Mouse (Mus musculus) hindbrain, embryonic 16.5 days (tissue): Measurements from ENCODE around the gene Sec24d. TPM values are rescaled to one million over a fixed set of nuclear protein-coding genes. Genes with fewer than 3 reads are reported as not detected.
"Not testable (repeated sequence)": the region's sequence is repeated elsewhere in the genome, so short reads cannot be mapped to it uniquely, and the experiment has no call there.

Experiments used
- ATAC-seq: fragments of 200-750 bp; cut with Nextera tagmentation; 2 replicates; pipeline ENCODE4 v1.8.0; 2017; ENCODE audit warnings: moderate TSS enrichment, moderate library complexity
- H3K27ac ChIP-seq: fragments of 300-500 bp; sonication (generic); 2 replicates; pipeline ENCODE4 v1.5.1; 2014; ENCODE audit warnings: low read depth, mild to moderate bottlenecking, control low read depth, low read length, moderate library complexity
- H3K27me3 ChIP-seq: fragments of 300-500 bp; sonication (generic); replicated peaks from 2 replicates; pipeline ENCODE4 v1.6.1; 2014; ENCODE audit warnings: low read length; ENCODE audit not compliant: control insufficient read depth, insufficient read depth
- H3K36me3 ChIP-seq: fragments of 300-500 bp; sonication (generic); 2 replicates; pipeline ENCODE4 v1.6.1; 2014; ENCODE audit warnings: mild to moderate bottlenecking, low read length, moderate library complexity, mixed read lengths; ENCODE audit not compliant: control insufficient read depth, insufficient read depth
- H3K4me1 ChIP-seq: fragments of 300-500 bp; sonication (generic); 2 replicates; pipeline ENCODE4 v1.6.1; 2014; ENCODE audit warnings: low read depth, low read length; ENCODE audit not compliant: control insufficient read depth, insufficient read depth
- H3K4me2 ChIP-seq: fragments of 300-500 bp; sonication (generic); 2 replicates; pipeline ENCODE4 v1.6.1; 2014; ENCODE audit warnings: mild to moderate bottlenecking, low read length, control low read depth, moderate library complexity
- H3K4me3 ChIP-seq: fragments of 300-500 bp; sonication (generic); 2 replicates; pipeline ENCODE4 v1.5.1; 2014; ENCODE audit warnings: mild to moderate bottlenecking, low read length, control low read depth, moderate library complexity
- H3K9ac ChIP-seq: fragments of 300-500 bp; sonication (generic); 2 replicates; pipeline ENCODE4 v1.6.1; 2014; ENCODE audit warnings: low read depth, mild to moderate bottlenecking, control low read depth, low read length, moderate library complexity
- H3K9me3 ChIP-seq: fragments of 300-500 bp; sonication (generic); 2 replicates; pipeline ENCODE4 v1.6.1; 2014; ENCODE audit warnings: mild to moderate bottlenecking, low read length, moderate library complexity; ENCODE audit not compliant: control insufficient read depth
- WGBS: fragments of 180-500 bp; shearing (Covaris S2); extraction: QIAGEN DNeasy Blood & Tissue Kit; methylation state at CpG from one replicate; pipeline ENCODE4 v1.1.7; 2014; 5-methylcytosine and 5-hydroxymethylcytosine counted together
- polyA plus RNA-seq: library from polyadenylated mRNA; unstranded; fragments of >200 nt; fragmentation: Nextera tagmentation; extraction: Ambion mirVana; gene quantifications from 2 replicates; pipeline ENCODE4 v1.2.1, GENCODE M21; 2015

The Sec24d gene
- polyA plus RNA-seq, 1 experiment from 2014 or later = 16.3 TPM

- not testable (repeated sequence) for H3K9ac ChIP-seq, H3K27me3 ChIP-seq, H3K9me3 ChIP-seq, H3K4me2 ChIP-seq, H3K4me1 ChIP-seq, H3K27ac ChIP-seq, ATAC-seq, H3K4me3 ChIP-seq
- H3K36me3 ChIP-seq = peaks cover 14% of the 10 kb centered on the region
- 95% methylated on average over 2 of the region's 2 CpGs for WGBS
These were observed 99.6 kb downstream of the Sec24d start for GRCm38 (mm10) chr3:123366820-123367219.

GRCm38 (mm10) chr3:123369161-123369560, 101.9 kb downstream of the Sec24d start:
- Histone ChIP-seq H3K27ac (no peak overlapping the region), H3K4me1 (no peaks in the 10 kb centered on the region), H3K4me3 (no peak overlapping the region), H3K36me3 (peaks cover 14% of the 10 kb centered on the region), H3K9ac (no peak overlapping the region), H3K9me3 (no peaks in the 10 kb centered on the region), H3K4me2 (no peak overlapping the region), H3K27me3 (no peaks in the 10 kb centered on the region)
- WGBS = 91% methylated on average over 12 of the region's 12 CpGs
- ATAC-seq = no peak

GRCm38 (mm10) chr3:123370927-123371326, 103.7 kb downstream of the Sec24d start:
- Histone ChIP-seq H3K4me3 (no peak overlapping the region), H3K9me3 (no peaks in the 10 kb centered on the region), H3K9ac (no peak overlapping the region), H3K4me1 (no peaks in the 10 kb centered on the region), H3K27me3 (no peaks in the 10 kb centered on the region), H3K4me2 (no peak overlapping the region), H3K36me3 (peaks cover 15% of the 10 kb centered on the region), H3K27ac (no peak overlapping the region)
- no peak for ATAC-seq
- WGBS = 96% methylated on average over 5 of the region's 5 CpGs

GRCm38 (mm10) chr3:123371766-123372535, 104.7 kb downstream of the Sec24d start:
- Histone ChIP-seq H3K4me3 (no peak overlapping the region), H3K36me3 (peaks cover 13% of the 10 kb centered on the region), H3K4me2 (no peak overlapping the region), H3K9me3 (no peaks in the 10 kb centered on the region), H3K27ac (no peak overlapping the region), H3K27me3 (no peaks in the 10 kb centered on the region), H3K4me1 (no peaks in the 10 kb centered on the region), H3K9ac (no peak overlapping the region)
- peak; percentile 81 for ATAC-seq
- WGBS = 33% methylated on average over 11 of the region's 11 CpGs

- 95% methylated on average over 3 of the region's 3 CpGs for WGBS
- no peaks in the 10 kb centered on the region for H3K27me3 ChIP-seq
- H3K4me3 ChIP-seq = no peak overlapping the region
- H3K36me3 ChIP-seq = peaks cover 9% of the 10 kb centered on the region
- H3K4me1 ChIP-seq = no peaks in the 10 kb centered on the region
- no peak overlapping the region for H3K4me2 ChIP-seq
- H3K9ac ChIP-seq = no peak overlapping the region
- ATAC-seq = no peak
- H3K9me3 ChIP-seq = no peaks in the 10 kb centered on the region
- H3K27ac ChIP-seq = no peak overlapping the region
These were observed 109.3 kb downstream of the Sec24d start for GRCm38 (mm10) chr3:123376562-123376961.

GRCm38 (mm10) chr3:123384435-123384834, 117.2 kb downstream of the Sec24d start:
- ATAC-seq = no peak
- peak overlapping the region; percentile 83 for H3K4me2 ChIP-seq
- H3K36me3 ChIP-seq = 0 out of 2 replicates have a peak, but pooled peaks cover 2% of the 10 kb centered on the region
- H3K27me3 ChIP-seq = no peaks in the 10 kb centered on the region; the same call in 1 of the 2 replicates
- peak overlapping the region; percentile 61; the same call in 1 of the 2 replicates for H3K4me3 ChIP-seq
- no peak overlapping the region for H3K27ac ChIP-seq
- no peaks in the 10 kb centered on the region for H3K9me3 ChIP-seq
- 91% methylated on average over 7 of the region's 7 CpGs for WGBS
- H3K4me1 ChIP-seq = peaks cover 16% of the 10 kb centered on the region
- H3K9ac ChIP-seq = no peak overlapping the region

- Histone ChIP-seq H3K27me3 (no peaks in the 10 kb centered on the region; the same call in 1 of the 2 replicates), H3K9me3 (no peaks in the 10 kb centered on the region), H3K4me3 (peak overlapping the region; percentile 61), H3K4me2 (peak overlapping the region; percentile 83), H3K4me1 (peaks cover 16% of the 10 kb centered on the region), H3K36me3 (no peaks in the 10 kb centered on the region), H3K27ac (peak overlapping the region; percentile 88), H3K9ac (peak overlapping the region; percentile 73)
- WGBS = 13% methylated on average over 6 of the region's 6 CpGs
- ATAC-seq = peak; percentile 1; the same call in 1 of the 2 replicates
These were observed 117.8 kb downstream of the Sec24d start for GRCm38 (mm10) chr3:123385118-123385485.

GRCm38 (mm10) chr3:123385486-123386156, 118.4 kb downstream of the Sec24d start, which contains the start of gene Mettl14:
Gene Mettl14, minus strand, starts transcription at chr3:123386108.
- Histone ChIP-seq H3K4me3 (peak within 1 kb of the TSS; percentile 61), H3K36me3 (no peaks in the 10 kb centered on the region), H3K4me2 (peak within 1 kb of the TSS; percentile 83), H3K9ac (peak within 1 kb of the TSS; percentile 73), H3K27me3 (no peaks in the 10 kb centered on the region; the same call in 1 of the 2 replicates), H3K4me1 (peaks cover 16% of the 10 kb centered on the region), H3K9me3 (no peaks in the 10 kb centered on the region), H3K27ac (peak within 1 kb of the TSS; percentile 88)
- peak; percentile 99 for ATAC-seq
- WGBS = 0% methylated on average over 41 of the region's 41 CpGs

- peak; percentile 85 for ATAC-seq
- H3K4me1 ChIP-seq = peaks cover 16% of the 10 kb centered on the region
- 13% methylated on average over 12 of the region's 12 CpGs for WGBS
- peak overlapping the region; percentile 60 for H3K4me2 ChIP-seq
- peak overlapping the region; percentile 88 for H3K27ac ChIP-seq
- H3K9me3 ChIP-seq, H3K27me3 ChIP-seq, H3K36me3 ChIP-seq: not testable (repeated sequence)
- peak overlapping the region; percentile 61 for H3K4me3 ChIP-seq
- peak overlapping the region; percentile 53 for H3K9ac ChIP-seq
These were observed 119.0 kb downstream of the Sec24d start for GRCm38 (mm10) chr3:123386157-123386780.
